Mouse (Mus musculus) 3134 (cell line): ENCODE measurements around the gene Olfr1219.

Source experiments
- DNase-seq: peaks from one replicate; pipeline ENCODE4 v3.0.0-alpha.2; 2011; ENCODE audit warnings: low spot score; ENCODE audit not compliant: insufficient read length; ENCODE audit errors: extremely low read depth

The Olfr1219 gene

DNA sequence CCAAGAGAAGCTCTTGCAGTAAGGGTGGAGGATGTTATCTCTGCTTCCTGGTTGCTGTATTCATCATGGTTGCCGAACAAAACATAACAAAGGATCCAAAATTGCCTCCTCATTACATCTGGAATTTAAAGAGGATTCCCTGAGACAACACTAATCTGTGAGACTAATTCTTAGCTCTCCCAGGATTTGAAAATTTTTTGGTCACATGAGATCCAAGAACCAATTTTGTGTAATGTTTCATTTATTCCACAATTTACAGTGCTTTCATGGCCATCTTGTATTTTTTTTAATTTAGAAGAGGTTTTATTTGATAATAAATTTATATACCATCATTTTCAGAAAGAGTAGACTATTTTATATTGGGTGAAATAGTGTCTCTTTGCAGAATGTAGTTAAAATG is at the start of gene Olfr1219:
Olfr1219 (minus strand) TSS at position 101 of the 400 bp plus-strand sequence.
- no peak for DNase-seq

DNA sequence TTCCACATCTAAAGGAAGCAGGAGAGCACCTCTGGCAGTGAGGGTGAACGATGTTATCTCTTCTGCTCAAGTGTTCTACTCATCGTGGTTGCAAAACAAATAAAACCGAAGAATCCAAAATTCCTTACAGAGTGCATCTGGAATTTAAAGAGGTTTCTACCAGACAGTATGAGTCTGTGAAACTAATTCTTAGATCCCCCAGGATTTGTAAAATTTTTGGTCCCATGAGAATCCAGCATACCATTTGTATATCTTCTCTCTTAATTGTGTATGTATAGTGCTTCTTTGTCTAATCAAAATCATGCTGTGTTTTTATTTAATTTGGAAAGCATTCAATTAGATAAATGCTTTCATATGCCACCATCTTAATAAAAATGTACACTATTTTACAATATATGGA is 49.6 kb upstream of the Olfr1219 start, which contains the start of gene Olfr1222:
Olfr1222 (minus strand) TSS at position 101 of the 400 bp plus-strand sequence.
- DNase-seq: no peak

DNA sequence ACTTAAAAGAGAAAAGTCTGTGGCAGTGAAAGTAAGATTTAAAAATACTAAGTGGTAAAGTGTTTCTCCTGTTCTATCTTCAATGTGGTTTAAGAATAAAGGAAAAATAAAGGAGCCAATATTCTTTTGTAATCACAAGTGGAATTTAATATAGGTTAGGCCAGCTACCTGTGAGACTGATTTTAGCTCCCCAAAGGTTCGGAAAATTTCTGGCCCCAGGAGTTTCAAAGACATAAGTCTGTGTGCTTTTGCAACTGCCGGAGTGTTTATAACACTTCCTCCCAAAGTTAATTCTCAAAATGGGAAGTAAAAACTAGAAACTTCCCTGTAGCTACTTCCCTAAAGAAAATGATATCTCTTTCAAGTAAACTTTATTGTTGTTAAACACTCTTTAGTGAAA is 33.9 kb upstream of the Olfr1219 start, which contains the start of gene Olfr1221:
Olfr1221 (minus strand) TSS at position 101 of the 400 bp plus-strand sequence.
- no peak for DNase-seq

DNA sequence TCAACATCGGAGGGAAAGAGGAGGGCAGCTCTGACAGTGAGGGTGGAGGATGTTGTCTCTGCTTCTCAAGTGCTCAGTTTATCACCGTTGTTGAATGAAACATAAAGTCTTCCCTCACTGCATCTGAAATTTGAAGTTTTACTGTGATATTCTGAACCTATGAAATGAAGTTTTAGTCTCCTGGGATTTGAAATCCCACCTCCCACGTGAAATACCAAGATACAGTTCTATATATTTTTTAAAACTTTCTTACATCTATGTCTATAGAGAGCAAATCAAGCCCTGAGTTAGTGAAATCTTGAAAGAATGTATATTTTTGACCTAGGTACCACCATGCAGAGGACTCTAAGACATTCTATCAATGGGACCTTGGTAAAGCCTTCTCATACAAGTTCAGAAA is 23.4 kb upstream of the Olfr1219 start, which contains the start of gene Olfr1220:
Olfr1220 (minus strand) TSS at position 101 of the 400 bp plus-strand sequence.
- DNase-seq: no peak

DNA sequence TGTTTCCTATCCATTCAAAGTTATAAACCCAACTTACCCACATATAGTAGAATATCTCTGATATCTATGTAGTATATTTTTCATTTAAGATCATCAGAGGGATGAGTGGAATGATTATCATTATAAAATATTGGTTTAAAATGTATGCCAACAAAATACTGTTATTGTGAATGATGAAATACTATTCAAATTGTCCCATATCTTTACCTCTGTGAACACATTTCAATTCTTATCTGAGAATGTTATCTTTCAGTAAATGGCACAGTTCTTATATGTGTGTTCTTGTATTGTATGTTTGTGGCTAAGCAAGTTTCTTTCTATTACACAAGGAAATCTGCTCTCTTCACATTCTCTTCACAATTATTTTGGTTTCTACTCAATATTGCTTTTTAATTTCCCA is 22.3 kb upstream of the Olfr1219 start:
- DNase-seq: no peak

DNA sequence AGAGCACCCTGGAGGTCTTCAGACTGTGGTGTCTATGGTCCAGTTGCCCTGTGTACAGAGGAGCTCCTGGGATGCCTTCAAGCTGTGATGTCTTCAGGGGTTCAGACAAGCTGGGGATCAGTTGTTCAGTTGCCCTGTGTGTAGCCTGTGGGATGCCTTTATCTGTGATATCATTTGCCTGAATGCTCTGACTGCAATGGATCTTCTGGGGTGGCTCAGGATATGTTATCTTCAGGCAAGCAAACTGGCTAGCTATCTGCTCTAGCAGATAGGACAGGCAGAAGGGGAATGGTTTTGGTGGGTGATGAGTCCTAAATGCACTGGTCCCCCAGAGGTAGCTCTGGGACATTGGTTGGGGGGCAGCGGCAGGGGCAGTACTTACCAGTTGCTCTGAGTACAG is 10.5 kb upstream of the Olfr1219 start:
- no peak for DNase-seq

DNA sequence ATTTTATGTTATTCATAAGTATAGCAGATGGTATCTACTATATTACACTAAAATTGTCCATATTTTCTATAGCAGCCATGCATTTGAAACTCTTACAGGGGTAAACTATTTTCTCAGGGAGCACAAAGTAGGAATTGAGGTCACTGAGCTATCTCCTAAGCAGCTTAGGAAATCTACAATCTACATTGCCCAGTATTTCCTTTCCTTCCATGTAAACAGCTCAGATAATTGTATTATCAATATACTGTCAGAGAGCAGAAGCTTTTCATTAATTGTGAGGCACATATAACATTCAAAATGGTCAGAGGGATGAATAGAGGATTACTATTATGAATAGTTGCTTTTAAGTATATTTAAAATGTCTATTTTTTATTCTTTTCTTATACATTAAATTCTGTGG is 1.8 kb downstream of the Olfr1219 start:
- DNase-seq: no peak

DNA sequence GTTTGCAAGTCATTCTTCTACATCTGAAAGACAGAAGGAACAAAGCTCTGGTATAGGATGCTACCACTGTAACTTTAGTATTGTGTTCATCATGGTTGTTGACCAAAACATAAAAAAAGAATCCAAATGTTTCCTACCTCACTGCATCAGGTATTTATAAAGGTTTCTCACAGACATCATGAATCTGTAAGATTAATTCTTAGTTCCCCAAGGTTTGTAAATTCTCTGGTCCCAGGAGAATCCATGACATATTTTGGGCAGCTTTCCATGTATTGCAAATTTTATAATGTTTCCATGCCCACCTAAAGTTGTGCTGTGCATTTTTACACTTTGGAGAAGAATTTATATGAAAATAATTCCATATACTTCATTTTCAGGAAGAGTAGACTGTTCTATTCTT is 22.2 kb downstream of the Olfr1219 start, which contains the start of gene Olfr1218:
Olfr1218 (minus strand) TSS at position 101 of the 400 bp plus-strand sequence.
- no peak for DNase-seq

DNA sequence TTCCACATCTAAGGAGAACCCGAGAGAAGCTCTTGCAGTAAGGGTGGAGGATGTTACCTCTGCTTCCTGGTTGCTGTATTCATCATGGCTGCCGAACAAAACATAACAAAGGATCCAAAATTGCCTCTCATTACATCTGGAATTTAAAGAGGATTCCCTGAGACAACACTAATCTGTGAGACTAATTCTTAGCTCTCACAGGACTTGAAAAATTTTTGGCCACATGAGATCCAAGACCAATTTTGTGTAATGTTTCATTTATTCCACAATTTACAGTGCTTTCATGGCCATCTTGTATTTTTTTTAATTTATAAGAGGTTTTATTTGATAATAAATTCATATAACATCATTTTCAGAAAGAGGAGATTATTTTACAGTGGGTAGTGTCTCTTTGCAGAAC is 51.3 kb downstream of the Olfr1219 start, which contains the start of gene Olfr1217:
Olfr1217 (minus strand) TSS at position 101 of the 400 bp plus-strand sequence.
- DNase-seq: no peak
